Mouse (Mus musculus) 3134 (cell line): ENCODE results near the gene Itpr1.

Experiments used
- DNase-seq: peaks from one replicate; pipeline ENCODE4 v3.0.0-alpha.2; 2011; ENCODE audit warnings: low spot score; ENCODE audit not compliant: insufficient read length; ENCODE audit errors: extremely low read depth

Gene Itpr1

GRCm38 (mm10) chr6:108431193-108431592, 218.3 kb downstream of the Itpr1 start:
- DNase-seq = no peak

- no peak for DNase-seq
Measured at GRCm38 (mm10) chr6:108432836-108433235, 219.9 kb downstream of the Itpr1 start.

GRCm38 (mm10) chr6:108434816-108435215, 221.9 kb downstream of the Itpr1 start:
- no peak for DNase-seq

GRCm38 (mm10) chr6:108435467-108435866, 222.6 kb downstream of the Itpr1 start:
- no peak for DNase-seq

- DNase-seq = no peak
Measured at GRCm38 (mm10) chr6:108436608-108437007, 223.7 kb downstream of the Itpr1 start.

GRCm38 (mm10) chr6:108441290-108441689, 228.4 kb downstream of the Itpr1 start:
- DNase-seq = no peak

GRCm38 (mm10) chr6:108442291-108442690, 229.4 kb downstream of the Itpr1 start:
- DNase-seq = no peak

GRCm38 (mm10) chr6:108444435-108444834, 231.5 kb downstream of the Itpr1 start:
- peak; percentile 58 for DNase-seq

- peak; percentile 65 for DNase-seq
Measured at GRCm38 (mm10) chr6:108445006-108445405, 232.1 kb downstream of the Itpr1 start.

GRCm38 (mm10) chr6:108446766-108447165, 233.9 kb downstream of the Itpr1 start:
- DNase-seq = no peak

GRCm38 (mm10) chr6:108447179-108447845, 234.4 kb downstream of the Itpr1 start:
- peak; percentile 58 for DNase-seq

GRCm38 (mm10) chr6:108448016-108448735, 235.3 kb downstream of the Itpr1 start:
- peak; percentile 79 for DNase-seq

- DNase-seq = no peak
Measured at GRCm38 (mm10) chr6:108448864-108449263, 236.0 kb downstream of the Itpr1 start.

- peak; percentile 50 for DNase-seq
Measured at GRCm38 (mm10) chr6:108451536-108451935, 238.6 kb downstream of the Itpr1 start.

GRCm38 (mm10) chr6:108453618-108454017, 240.7 kb downstream of the Itpr1 start:
- no peak for DNase-seq

- DNase-seq = no peak
Measured at GRCm38 (mm10) chr6:108454061-108454891, 241.4 kb downstream of the Itpr1 start.

- no peak for DNase-seq
Measured at GRCm38 (mm10) chr6:108454979-108455836, 242.3 kb downstream of the Itpr1 start.

- no peak for DNase-seq
Measured at GRCm38 (mm10) chr6:108456231-108457062, 243.6 kb downstream of the Itpr1 start.

GRCm38 (mm10) chr6:108457063-108457405, 244.1 kb downstream of the Itpr1 start:
- DNase-seq = peak; percentile 50
